Mouse (Mus musculus) thymus, adult 2 months (tissue): ENCODE data around the gene 4932438H23Rik.

Source experiments
- CTCF ChIP-seq: fragments of 200-500 bp; IDR thresholded peaks from 2 replicates; pipeline ENCODE4 v1.5.1; 2012; ENCODE audit warnings: mild to moderate bottlenecking, control low read depth, low read length, moderate library complexity, borderline replicate concordance; ENCODE audit not compliant: control insufficient read depth, poor library complexity, insufficient read depth; ENCODE audit errors: extremely low read depth
- POLR2A ChIP-seq: fragments of 200-500 bp; IDR thresholded peaks from 2 replicates; pipeline ENCODE4 v1.6.1; 2012; ENCODE audit warnings: mild to moderate bottlenecking, low read length, control low read depth, moderate library complexity; ENCODE audit not compliant: control insufficient read depth, poor library complexity, insufficient read depth; ENCODE audit errors: extremely low read depth

DNA sequence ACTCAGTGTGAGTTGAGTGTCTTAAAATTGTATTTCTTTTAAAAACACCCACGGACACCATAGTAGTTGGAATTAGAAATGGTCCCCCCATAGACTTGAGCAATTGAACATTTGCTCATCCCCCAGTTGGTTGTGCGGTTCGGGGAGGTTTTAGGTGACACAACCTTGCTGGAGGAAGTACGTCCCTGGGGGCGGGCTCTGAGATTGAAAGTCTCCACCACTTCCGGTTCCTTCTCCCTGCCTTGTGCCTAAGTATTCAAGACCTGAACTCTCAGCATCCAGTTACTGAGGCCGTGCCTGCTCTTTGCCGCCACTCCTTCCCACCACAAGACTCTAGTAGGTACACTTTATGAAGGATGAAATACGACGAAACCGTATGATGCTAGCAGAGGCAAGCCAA is 2.9 kb upstream of the 4932438H23Rik start:
- no peak for TF ChIP-seq POLR2A
- TF ChIP-seq CTCF: no peak
